Mouse (Mus musculus): Measurements from ENCODE around the gene Arfgef2. TPM values are rescaled to one million over a fixed set of nuclear protein-coding genes. Genes with fewer than 3 reads are reported as not detected.
A peak's percentile ranks its signal among the peaks of the same experiment; 100 is the strongest.

The Arfgef2 gene
- total RNA-seq (2012; rRNA removed), result 23.6 and 24.2 TPM in 2 replicates

- Histone ChIP-seq H3K4me1 (ENCODE audit: control insufficient read depth in 2 of 2, insufficient read depth in 2 of 2, low read length in 2 of 2, poor library complexity in 1 of 2) (peaks cover 5 to 8% of the 10 kb centered on the region in 2 experiments; a peak in 2 of 4 replicates), H3K9me3 (ENCODE audit: control insufficient read depth, insufficient read depth, low read depth, low read length) (no peaks in the 10 kb centered on the region), H3K4me3 (ENCODE audit: insufficient read depth in 1 of 2, low read depth in 1 of 2, low read length in 2 of 2, poor library complexity in 1 of 2, severe bottlenecking in 1 of 2) (peak within 1 kb of the TSS; percentile 94 to 100), H3K36me3 (ENCODE audit: control insufficient read depth, insufficient read depth, low read length, poor library complexity, severe bottlenecking) (no peaks in the 10 kb centered on the region), H3K9ac (ENCODE audit: insufficient read depth, low read depth, low read length, poor library complexity, severe bottlenecking) (peak within 1 kb of the TSS; percentile 99), H3K27ac (ENCODE audit: insufficient read depth, low read depth, low read length, poor library complexity, severe bottlenecking) (peak within 1 kb of the TSS; percentile 82)
- DNase-seq (ENCODE audit: low read depth, low spot score), result peak; percentile 78
- TF ChIP-seq CHD2 (IDR thresholded peaks at IDR 0.05; ENCODE audit: low read depth, low read length) (no peak), HCFC1 (IDR thresholded peaks at IDR 0.05; ENCODE audit: borderline replicate concordance, insufficient read depth, low read length) (peak; percentile 79; the same call in 1 of the 2 replicates)
- in situ Hi-C loops (cut with MboI; ENCODE audit: low sequenced_read_pairs in 2 of 2, unreplicated experiment in 2 of 2), result no loop called here
Observed at GRCm38 (mm10) chr2:166805250-166806172, at the start of gene Arfgef2. Gene Arfgef2, plus strand, starts transcription at chr2:166805588.

- H3K9me3 ChIP-seq (ENCODE audit: control insufficient read depth, insufficient read depth, low read depth, low read length), result no peaks in the 10 kb centered on the region
- in situ Hi-C loops (cut with MboI; ENCODE audit: low sequenced_read_pairs in 2 of 2, unreplicated experiment in 2 of 2), result no loop called here
Observed at GRCm38 (mm10) chr2:166757969-166758368, 47.4 kb upstream of the Arfgef2 start.

GRCm38 (mm10) chr2:166764051-166764450, 41.3 kb upstream of the Arfgef2 start:
- no peak for TF ChIP-seq CHD2 (IDR thresholded peaks at IDR 0.05; ENCODE audit: low read depth, low read length)
- TF ChIP-seq ZNF384 (IDR thresholded peaks at IDR 0.05; ENCODE audit: low read depth, low read length), result no peak
- no peak for TF ChIP-seq HCFC1 (IDR thresholded peaks at IDR 0.05; ENCODE audit: borderline replicate concordance, insufficient read depth, low read length)
- TF ChIP-seq MAFK (IDR thresholded peaks at IDR 0.05; ENCODE audit: insufficient read depth, low read depth, low read length), result no peak
- no peak for TF ChIP-seq ZC3H11A (IDR thresholded peaks at IDR 0.05; ENCODE audit: borderline replicate concordance, low read depth, low read length)
- H3K9me3 ChIP-seq (ENCODE audit: control insufficient read depth, insufficient read depth, low read depth, low read length), result no peaks in the 10 kb centered on the region
- H3K4me3 ChIP-seq (ENCODE audit: insufficient read depth in 1 of 2, low read depth in 1 of 2, low read length in 2 of 2, poor library complexity in 1 of 2, severe bottlenecking in 1 of 2), result no peak overlapping the region
- in situ Hi-C loops (cut with MboI; ENCODE audit: low sequenced_read_pairs in 2 of 2, unreplicated experiment in 2 of 2), result no loop called here
- H3K4me1 ChIP-seq (ENCODE audit: control insufficient read depth in 2 of 2, insufficient read depth in 2 of 2, low read length in 2 of 2, poor library complexity in 1 of 2), result no peaks in the 10 kb centered on the region; a peak in 1 of 4 replicates
- no peaks in the 10 kb centered on the region for H3K36me3 ChIP-seq (ENCODE audit: control insufficient read depth, insufficient read depth, low read length, poor library complexity, severe bottlenecking)
- no peak overlapping the region for H3K9ac ChIP-seq (ENCODE audit: insufficient read depth, low read depth, low read length, poor library complexity, severe bottlenecking)
- no peak overlapping the region for H3K27ac ChIP-seq (ENCODE audit: insufficient read depth, low read depth, low read length, poor library complexity, severe bottlenecking)
- DNase-seq (ENCODE audit: low read depth, low spot score), result no peak

More at GRCm38 (mm10) chr2:166757969-166758368, 47.4 kb upstream of the Arfgef2 start:
- no peaks in the 10 kb centered on the region for H3K36me3 ChIP-seq (ENCODE audit: control insufficient read depth, insufficient read depth, low read length, poor library complexity, severe bottlenecking)
- no peak for TF ChIP-seq CHD2 (IDR thresholded peaks at IDR 0.05; ENCODE audit: low read depth, low read length)
- TF ChIP-seq ZC3H11A (IDR thresholded peaks at IDR 0.05; ENCODE audit: borderline replicate concordance, low read depth, low read length), result no peak
- no peak for TF ChIP-seq ZNF384 (IDR thresholded peaks at IDR 0.05; ENCODE audit: low read depth, low read length)
- no peak for TF ChIP-seq HCFC1 (IDR thresholded peaks at IDR 0.05; ENCODE audit: borderline replicate concordance, insufficient read depth, low read length)
- TF ChIP-seq MAFK (IDR thresholded peaks at IDR 0.05; ENCODE audit: insufficient read depth, low read depth, low read length), result no peak
- DNase-seq (ENCODE audit: low read depth, low spot score), result no peak
- H3K4me3 ChIP-seq (ENCODE audit: insufficient read depth in 1 of 2, low read depth in 1 of 2, low read length in 2 of 2, poor library complexity in 1 of 2, severe bottlenecking in 1 of 2), result no peak overlapping the region
- H3K4me1 ChIP-seq (ENCODE audit: control insufficient read depth in 2 of 2, insufficient read depth in 2 of 2, low read length in 2 of 2, poor library complexity in 1 of 2), result peaks cover 0 to 5% of the 10 kb centered on the region in 2 experiments; a peak in 1 of 4 replicates
- H3K27ac ChIP-seq (ENCODE audit: insufficient read depth, low read depth, low read length, poor library complexity, severe bottlenecking), result no peak overlapping the region
- no peak overlapping the region for H3K9ac ChIP-seq (ENCODE audit: insufficient read depth, low read depth, low read length, poor library complexity, severe bottlenecking)

GRCm38 (mm10) chr2:166767591-166767990, 37.8 kb upstream of the Arfgef2 start:
- no peak overlapping the region for H3K9ac ChIP-seq (ENCODE audit: insufficient read depth, low read depth, low read length, poor library complexity, severe bottlenecking)
- no peak overlapping the region for H3K4me3 ChIP-seq (ENCODE audit: insufficient read depth in 1 of 2, low read depth in 1 of 2, low read length in 2 of 2, poor library complexity in 1 of 2, severe bottlenecking in 1 of 2)
- H3K27ac ChIP-seq (ENCODE audit: insufficient read depth, low read depth, low read length, poor library complexity, severe bottlenecking), result no peak overlapping the region
- no peak for DNase-seq (ENCODE audit: low read depth, low spot score)
- no peak for TF ChIP-seq HCFC1 (IDR thresholded peaks at IDR 0.05; ENCODE audit: borderline replicate concordance, insufficient read depth, low read length)
- H3K36me3 ChIP-seq (ENCODE audit: control insufficient read depth, insufficient read depth, low read length, poor library complexity, severe bottlenecking), result no peaks in the 10 kb centered on the region
- in situ Hi-C loops (cut with MboI; ENCODE audit: low sequenced_read_pairs in 2 of 2, unreplicated experiment in 2 of 2), result no loop called here
- H3K4me1 ChIP-seq (ENCODE audit: control insufficient read depth in 2 of 2, insufficient read depth in 2 of 2, low read length in 2 of 2, poor library complexity in 1 of 2), result no peaks in the 10 kb centered on the region; a peak in 1 of 4 replicates
- H3K9me3 ChIP-seq (ENCODE audit: control insufficient read depth, insufficient read depth, low read depth, low read length), result no peaks in the 10 kb centered on the region

All from ES-E14 (cell line).